Mouse (Mus musculus) limb, embryonic 10.5 days (tissue): ENCODE results near the gene Polm. TPM values are rescaled to one million over a fixed set of nuclear protein-coding genes. Genes with fewer than 3 reads are reported as not detected.
A peak's percentile ranks its signal among the peaks of the same experiment; 100 is the strongest.

Experiments
- DNase-seq: peaks from one replicate; pipeline ENCODE4 v3.0.0-alpha.2; 2017; ENCODE audit warnings: low spot score
- H3K27ac ChIP-seq: fragments of 300-500 bp; sonication (generic); 2 replicates; pipeline ENCODE4 v1.5.1; 2016; ENCODE audit warnings: mild to moderate bottlenecking
- H3K27me3 ChIP-seq: fragments of 300-500 bp; sonication (generic); 2 replicates; pipeline ENCODE4 v1.6.1; 2016; ENCODE audit warnings: low read depth, mild to moderate bottlenecking; ENCODE audit not compliant: poor library complexity, severe bottlenecking
- H3K36me3 ChIP-seq: fragments of 300-500 bp; sonication (generic); 2 replicates; pipeline ENCODE4 v1.6.1; 2016; ENCODE audit warnings: mild to moderate bottlenecking, moderate library complexity
- H3K4me1 ChIP-seq: fragments of 300-500 bp; sonication (generic); 2 replicates; pipeline ENCODE4 v1.6.1; 2016
- H3K4me3 ChIP-seq: fragments of 300-500 bp; sonication (generic); 2 replicates; pipeline ENCODE4 v1.5.1; 2016; ENCODE audit warnings: mild to moderate bottlenecking, moderate library complexity
- H3K9me3 ChIP-seq: fragments of 300-500 bp; sonication (generic); replicated peaks from 2 replicates; pipeline ENCODE4 v1.6.1; 2016; ENCODE audit warnings: mild to moderate bottlenecking
- WGBS: fragments of 180-500 bp; shearing (Covaris S2); methylation state at CpG from one replicate; pipeline ENCODE4 v1.1.7; 2016; 5-methylcytosine and 5-hydroxymethylcytosine counted together
- polyA plus RNA-seq: library from polyadenylated mRNA; unstranded; fragments of >200 nt; fragmentation: Nextera tagmentation; extraction: Ambion mirVana; gene quantifications from 2 replicates; pipeline ENCODE4 v1.2.1, GENCODE M21; 2016

The Polm gene
- polyA plus RNA-seq, 1 experiment from 2014 or later, result 10.3 TPM

DNA sequence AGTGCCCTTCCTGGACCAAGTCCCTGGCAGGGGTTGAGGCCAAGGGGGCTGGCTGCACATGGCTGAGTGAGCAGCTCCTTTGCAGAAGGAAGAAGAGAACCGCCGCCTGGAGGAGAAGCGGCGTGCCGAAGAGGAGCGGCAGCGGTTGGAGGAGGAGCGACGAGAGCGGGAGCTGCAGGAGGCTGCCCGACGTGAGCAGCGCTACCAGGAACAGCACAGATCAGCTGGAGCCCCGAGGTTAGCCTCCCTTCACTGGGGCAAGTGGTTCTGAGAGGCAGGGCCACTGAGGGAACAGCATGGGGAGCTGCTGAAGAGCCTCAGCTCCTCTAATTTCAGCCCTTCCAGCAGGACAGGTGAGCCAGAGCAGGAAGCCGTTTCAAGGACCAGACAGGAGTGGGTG lies 40.9 kb downstream of the Polm start:
- WGBS, result 92% methylated on average over 15 of the region's 15 CpGs
- no peak overlapping the region for H3K4me3 ChIP-seq
- no peak for DNase-seq
- no peaks in the 10 kb centered on the region for H3K9me3 ChIP-seq
- H3K27ac ChIP-seq, result no peak overlapping the region
- H3K27me3 ChIP-seq, result no peaks in the 10 kb centered on the region
- peaks cover 98% of the 10 kb centered on the region for H3K36me3 ChIP-seq
- peaks cover 2% of the 10 kb centered on the region; the same call in 1 of the 2 replicates for H3K4me1 ChIP-seq

DNA sequence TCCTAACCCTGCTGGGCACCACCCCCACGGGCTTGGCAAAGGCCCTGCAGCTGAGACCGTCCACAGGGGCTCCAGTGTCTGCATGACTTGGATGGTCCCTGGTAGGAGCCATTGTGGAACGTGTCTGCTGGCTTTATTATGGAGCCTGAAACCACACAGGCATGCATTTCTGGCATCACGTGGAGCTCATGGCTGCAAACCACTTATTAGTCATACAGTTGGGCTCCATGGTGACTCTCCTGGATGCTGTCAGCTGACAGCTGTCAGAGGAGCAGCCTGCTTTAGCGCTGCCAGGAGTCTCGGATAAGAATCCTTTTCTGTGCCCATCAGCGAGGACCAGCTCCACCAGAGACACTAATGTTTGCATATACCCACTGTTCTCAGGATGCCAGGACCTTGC lies 42.1 kb downstream of the Polm start:
- H3K4me1 ChIP-seq, result no peaks in the 10 kb centered on the region
- no peak overlapping the region for H3K27ac ChIP-seq
- no peaks in the 10 kb centered on the region for H3K27me3 ChIP-seq
- WGBS, result 93% methylated on average over 7 of the region's 7 CpGs
- peaks cover 95% of the 10 kb centered on the region for H3K36me3 ChIP-seq
- no peak for DNase-seq
- no peak overlapping the region for H3K4me3 ChIP-seq
- no peaks in the 10 kb centered on the region for H3K9me3 ChIP-seq

DNA sequence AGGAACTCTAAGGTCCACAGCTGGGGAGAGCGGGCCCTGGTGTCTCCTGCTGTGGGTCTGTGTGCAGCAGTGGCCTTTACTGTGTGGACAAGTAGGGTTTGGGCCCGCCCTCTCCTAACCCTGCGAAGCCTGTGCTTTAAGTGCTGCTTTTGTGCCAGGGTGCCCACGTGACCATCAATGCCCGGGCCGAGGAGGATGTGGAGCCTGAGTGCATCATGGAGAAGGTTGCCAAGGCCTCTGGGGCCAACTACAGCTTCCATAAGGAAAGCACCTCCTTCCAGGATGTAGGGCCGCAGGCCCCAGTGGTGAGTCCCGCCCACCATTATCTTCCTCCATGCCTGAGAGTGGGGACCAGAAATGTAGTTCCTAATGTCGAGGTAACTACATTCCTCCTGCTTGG lies 42.5 kb downstream of the Polm start:
- Histone ChIP-seq H3K4me3 (no peak overlapping the region), H3K36me3 (peaks cover 94% of the 10 kb centered on the region), H3K27ac (no peak overlapping the region), H3K4me1 (no peaks in the 10 kb centered on the region), H3K9me3 (no peaks in the 10 kb centered on the region), H3K27me3 (no peaks in the 10 kb centered on the region)
- no peak for DNase-seq
- WGBS, result 92% methylated on average over 9 of the region's 9 CpGs

DNA sequence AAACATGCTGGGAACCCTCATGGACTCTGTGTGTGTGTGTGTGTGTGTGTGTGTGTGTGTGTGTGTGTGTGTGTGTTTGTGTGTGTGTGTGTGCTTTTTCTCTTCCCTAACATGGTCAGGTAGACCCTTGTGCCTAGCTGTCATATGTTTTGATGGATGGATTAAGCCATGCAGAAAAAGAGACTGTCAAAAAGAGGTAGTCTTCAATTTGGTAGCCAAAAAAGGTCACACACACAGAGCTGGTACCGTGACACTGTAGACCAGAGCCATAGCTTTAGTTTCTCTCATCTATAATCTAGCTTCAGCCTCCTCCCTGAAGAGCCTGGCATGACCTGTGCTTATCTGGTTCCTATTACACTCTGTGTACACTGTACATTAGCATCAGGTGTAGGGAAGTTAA lies 47.4 kb downstream of the Polm start:
- Histone ChIP-seq H3K4me1 (peaks cover 20% of the 10 kb centered on the region), H3K36me3 (peaks cover 49% of the 10 kb centered on the region), H3K27ac (no peak overlapping the region), H3K27me3 (no peaks in the 10 kb centered on the region), H3K9me3 (no peaks in the 10 kb centered on the region), H3K4me3 (no peak overlapping the region)
- no peak for DNase-seq
- 88% methylated on average over 1 of the region's 1 CpGs for WGBS

DNA sequence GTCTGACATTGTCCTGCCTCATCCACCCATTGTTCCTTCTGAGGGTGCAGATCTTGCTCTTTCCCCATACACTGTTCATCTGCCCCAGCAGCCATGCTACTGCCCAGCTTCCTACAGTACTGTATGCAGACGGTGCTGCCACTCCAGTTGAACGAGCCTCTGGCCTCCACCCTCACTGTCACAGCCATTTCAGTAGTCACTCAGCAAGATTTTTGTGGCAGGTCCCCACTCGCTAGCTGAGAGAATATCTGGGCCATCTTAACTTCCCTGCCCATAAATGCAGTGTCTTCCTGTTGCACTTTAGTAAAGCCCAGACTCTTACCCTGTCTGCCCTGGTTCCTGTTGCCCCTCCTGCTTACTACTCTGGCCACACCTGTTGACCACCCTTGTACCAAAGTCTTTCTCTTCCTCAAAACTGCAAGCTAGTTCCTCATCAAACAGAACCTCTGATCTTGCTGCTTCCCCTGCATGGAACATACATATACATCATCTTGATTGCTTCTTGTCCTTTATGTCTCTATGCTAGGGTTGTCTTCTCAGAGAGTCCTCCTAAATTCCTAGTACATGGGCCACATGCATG lies 48.0 kb downstream of the Polm start:
- no peaks in the 10 kb centered on the region for H3K27me3 ChIP-seq
- H3K4me3 ChIP-seq, result peak overlapping the region; percentile 72; the same call in 1 of the 2 replicates
- peaks cover 20% of the 10 kb centered on the region for H3K4me1 ChIP-seq
- H3K36me3 ChIP-seq, result peaks cover 43% of the 10 kb centered on the region
- WGBS, result 85% methylated on average over 3 of the region's 3 CpGs
- H3K9me3 ChIP-seq, result no peaks in the 10 kb centered on the region
- no peak for DNase-seq
- peak overlapping the region; percentile 87; the same call in 1 of the 2 replicates for H3K27ac ChIP-seq

DNA sequence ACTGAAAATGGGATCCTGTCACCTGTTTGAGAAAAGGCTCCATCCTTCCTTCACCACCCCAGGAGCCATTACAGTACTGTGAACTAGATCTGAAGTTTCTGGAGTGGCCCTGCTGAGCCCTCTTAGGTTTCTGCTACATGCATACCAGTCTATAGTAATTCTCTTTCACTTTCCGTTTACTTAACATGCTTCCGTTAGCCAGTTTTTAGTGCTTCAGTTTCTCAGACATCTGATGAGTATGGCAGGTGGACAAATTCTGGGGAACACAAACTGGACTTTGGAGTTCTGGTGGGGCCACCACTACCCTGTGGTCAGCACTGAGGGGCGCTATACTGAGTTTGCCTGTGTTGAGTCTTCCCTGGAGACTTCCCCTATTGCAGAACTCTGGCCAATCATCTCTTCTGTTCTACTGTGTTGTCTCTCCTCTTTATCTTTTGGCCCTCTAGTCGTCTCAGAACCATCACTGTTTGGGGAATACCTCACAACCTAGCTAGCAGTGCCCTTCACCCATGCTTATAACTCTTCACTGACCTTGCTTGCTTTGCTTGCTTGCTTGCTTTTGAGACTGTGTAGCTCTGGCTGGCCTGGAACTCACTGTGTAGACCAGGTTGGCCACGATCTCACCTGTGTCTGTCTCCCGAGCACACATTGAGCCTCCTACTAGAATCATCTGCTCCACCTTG lies 48.6 kb downstream of the Polm start:
- DNase-seq, result no peak
- peak overlapping the region; percentile 72 for H3K4me3 ChIP-seq
- no peaks in the 10 kb centered on the region for H3K9me3 ChIP-seq
- peaks cover 20% of the 10 kb centered on the region for H3K4me1 ChIP-seq
- H3K36me3 ChIP-seq, result peaks cover 37% of the 10 kb centered on the region
- H3K27ac ChIP-seq, result peak overlapping the region; percentile 87
- no peaks in the 10 kb centered on the region for H3K27me3 ChIP-seq
- 83% methylated on average over 6 of the region's 6 CpGs for WGBS

DNA sequence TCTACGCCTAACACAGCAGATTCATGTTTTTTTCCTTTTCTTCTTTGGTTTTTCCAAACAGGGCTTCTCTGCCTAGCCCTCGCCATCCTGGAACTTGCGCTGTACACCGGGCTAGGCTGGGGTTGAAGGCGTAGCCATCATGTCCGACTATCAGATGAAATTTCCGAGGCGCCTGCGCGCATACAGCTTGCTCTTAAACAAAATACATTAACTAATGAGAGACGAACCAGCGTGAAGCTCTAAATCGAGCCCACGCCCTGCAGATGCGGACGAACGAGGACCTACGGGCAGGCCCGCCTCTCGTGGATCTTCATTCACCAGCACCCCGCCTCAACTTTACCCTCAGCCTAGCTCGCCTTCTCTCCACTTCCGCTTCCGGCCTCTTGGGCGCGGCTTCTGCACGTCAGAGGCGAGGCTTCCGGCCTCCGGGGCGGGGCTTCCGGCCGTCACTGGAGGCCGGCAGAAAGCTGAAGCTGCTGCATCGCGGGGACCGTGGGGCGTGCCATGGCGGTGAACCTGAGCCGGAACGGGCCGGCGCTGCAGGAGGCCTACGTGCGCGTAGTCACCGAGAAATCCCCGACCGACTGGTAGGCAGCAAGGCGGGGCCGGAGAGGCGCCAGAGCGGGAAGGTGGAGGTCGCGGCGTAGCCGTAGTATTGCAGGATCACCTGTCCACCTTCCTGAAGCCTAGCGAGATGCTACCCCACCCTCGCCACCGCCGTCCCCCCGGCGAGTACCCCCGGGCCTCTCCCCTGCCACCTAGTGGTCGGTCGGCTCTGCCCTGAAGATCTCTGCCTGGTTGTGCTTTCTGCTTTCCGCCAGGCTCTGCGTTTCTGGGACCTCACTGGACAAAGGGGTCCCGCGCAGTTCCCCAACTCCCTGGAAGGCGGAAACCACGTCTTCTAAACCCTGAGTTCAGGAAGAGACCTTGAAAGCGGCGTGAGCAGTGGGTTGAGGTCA lies 49.5 kb downstream of the Polm start, which contains the start of gene Dbnl:
TSS of gene Dbnl (plus strand) at position 433 of the 959 bp plus-strand sequence.
- Histone ChIP-seq H3K27ac (peak within 1 kb of the TSS; percentile 87), H3K9me3 (no peaks in the 10 kb centered on the region), H3K4me3 (peak within 1 kb of the TSS; percentile 72), H3K36me3 (peaks cover 28% of the 10 kb centered on the region), H3K4me1 (peaks cover 20% of the 10 kb centered on the region), H3K27me3 (no peaks in the 10 kb centered on the region)
- peak; percentile 99 for DNase-seq
- 1% methylated on average over 74 of the region's 74 CpGs for WGBS

DNA sequence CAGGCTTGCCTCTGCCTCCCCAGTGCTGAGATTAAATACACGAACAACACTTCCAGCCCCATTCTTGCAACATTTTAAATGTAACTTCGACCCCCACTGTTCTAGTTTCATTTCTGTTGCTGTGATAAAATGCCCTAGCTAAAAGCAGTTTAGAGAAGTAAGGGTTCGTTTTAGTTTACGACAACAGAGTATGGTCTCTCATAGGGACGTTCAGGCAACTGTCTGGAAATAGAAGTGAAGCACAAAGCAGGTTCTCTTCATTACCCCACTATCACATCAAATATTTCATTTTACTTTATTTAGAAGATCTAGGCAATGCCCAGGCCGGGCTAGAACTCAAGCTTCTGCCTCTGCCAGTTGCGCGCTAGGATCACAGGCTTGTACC lies 50.2 kb downstream of the Polm start:
- no peak for DNase-seq
- Histone ChIP-seq H3K4me1 (peaks cover 20% of the 10 kb centered on the region), H3K4me3 (peak overlapping the region; percentile 72), H3K27ac (peak overlapping the region; percentile 87), H3K9me3 (no peaks in the 10 kb centered on the region), H3K36me3 (peaks cover 22% of the 10 kb centered on the region), H3K27me3 (no peaks in the 10 kb centered on the region)
- 39% methylated on average over 8 of the region's 8 CpGs for whole genome bisulfite sequencing

DNA sequence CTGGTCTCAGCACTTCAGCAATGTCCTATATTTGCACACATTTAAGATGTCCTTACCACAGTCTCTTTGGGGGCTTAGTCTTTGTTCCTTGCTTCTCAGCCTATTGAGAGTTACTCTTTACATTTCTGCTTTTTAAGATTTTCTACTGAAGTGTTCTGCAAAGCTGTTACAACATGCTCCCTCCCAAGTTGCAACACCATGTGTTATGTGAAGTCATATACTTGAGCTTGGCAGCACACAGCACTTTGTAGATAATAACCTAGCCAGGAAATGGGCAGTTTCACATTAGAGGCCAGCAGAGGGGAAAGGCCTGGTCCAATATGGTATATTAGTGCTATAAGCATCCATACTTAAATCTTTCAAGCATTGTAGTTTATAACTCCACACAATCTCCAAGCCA lies 52.1 kb downstream of the Polm start:
- H3K27ac ChIP-seq, result no peak overlapping the region
- no peaks in the 10 kb centered on the region for H3K9me3 ChIP-seq
- H3K27me3 ChIP-seq, result no peaks in the 10 kb centered on the region
- DNase-seq, result no peak
- peaks cover 20% of the 10 kb centered on the region for H3K4me1 ChIP-seq
- H3K4me3 ChIP-seq, result no peak overlapping the region
- H3K36me3 ChIP-seq, result peaks cover 15% of the 10 kb centered on the region

DNA sequence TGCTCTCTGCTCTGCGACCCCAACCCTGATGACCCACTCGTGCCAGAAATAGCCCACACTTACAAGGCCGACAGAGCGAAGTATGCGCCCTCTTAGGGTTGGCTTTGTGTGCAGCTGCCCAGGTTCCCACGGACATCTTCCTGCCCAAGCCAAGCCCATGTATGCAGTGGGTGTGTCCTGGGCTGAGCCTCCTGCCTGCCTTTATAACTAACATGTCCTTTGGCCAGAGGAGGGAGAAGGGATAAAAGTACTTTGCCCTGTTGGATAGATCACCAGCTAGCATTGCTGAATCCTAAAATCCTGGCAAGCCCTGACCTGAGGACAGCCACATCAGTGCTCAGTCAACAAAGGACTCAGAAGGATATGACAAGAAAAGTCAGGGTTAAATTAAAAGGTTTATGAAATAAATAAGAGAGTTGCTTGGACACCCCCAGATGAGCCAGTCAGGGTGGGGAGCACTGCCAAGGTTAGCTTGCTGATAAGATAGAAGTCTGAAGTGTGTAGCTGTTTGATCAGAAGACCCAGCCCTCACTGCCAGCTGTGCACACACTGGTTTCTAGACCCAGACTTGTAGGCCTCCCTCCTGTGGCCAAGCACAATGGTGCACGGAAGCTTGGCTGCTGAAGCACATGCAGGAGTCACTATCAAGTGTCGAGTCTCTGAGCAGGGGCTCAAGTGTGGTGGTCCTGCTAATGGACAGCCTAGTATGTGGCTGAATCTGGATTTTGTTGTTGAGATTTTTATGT lies 55.4 kb downstream of the Polm start:
- WGBS, result 79% methylated on average over 8 of the region's 8 CpGs
- Histone ChIP-seq H3K36me3 (0 out of 2 replicates have a peak, but pooled peaks cover 10% of the 10 kb centered on the region), H3K27ac (no peak overlapping the region), H3K4me3 (no peak overlapping the region), H3K9me3 (no peaks in the 10 kb centered on the region), H3K27me3 (no peaks in the 10 kb centered on the region), H3K4me1 (peaks cover 2% of the 10 kb centered on the region)
- DNase-seq, result no peak

DNA sequence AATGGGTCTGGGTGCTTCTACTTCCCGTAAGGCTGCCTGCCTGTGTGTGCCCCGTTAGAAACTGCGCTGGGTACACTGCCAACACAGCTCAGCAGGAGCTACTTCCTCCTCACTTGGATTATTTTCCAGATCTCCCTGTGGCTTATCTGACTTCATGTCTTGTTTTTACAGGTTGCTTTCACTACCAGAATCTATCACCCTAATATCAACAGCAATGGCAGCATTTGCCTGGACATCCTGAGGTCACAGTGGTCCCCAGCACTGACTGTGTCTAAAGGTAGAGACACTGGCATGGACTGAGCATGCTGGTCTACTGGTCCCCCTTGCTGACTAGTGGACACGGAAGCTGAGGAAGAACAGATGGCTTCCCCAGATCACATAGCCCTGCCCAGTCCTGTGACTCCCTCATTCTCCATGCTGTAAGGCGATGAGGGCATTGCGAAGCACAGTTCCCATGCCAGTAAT lies 57.7 kb downstream of the Polm start:
- H3K27ac ChIP-seq, result no peak overlapping the region
- H3K36me3 ChIP-seq, result 0 out of 2 replicates have a peak, but pooled peaks cover 10% of the 10 kb centered on the region
- H3K4me1 ChIP-seq, result no peaks in the 10 kb centered on the region
- WGBS, result 95% methylated on average over 6 of the region's 6 CpGs
- no peaks in the 10 kb centered on the region for H3K9me3 ChIP-seq
- no peaks in the 10 kb centered on the region for H3K27me3 ChIP-seq
- no peak for DNase-seq
- H3K4me3 ChIP-seq, result no peak overlapping the region

DNA sequence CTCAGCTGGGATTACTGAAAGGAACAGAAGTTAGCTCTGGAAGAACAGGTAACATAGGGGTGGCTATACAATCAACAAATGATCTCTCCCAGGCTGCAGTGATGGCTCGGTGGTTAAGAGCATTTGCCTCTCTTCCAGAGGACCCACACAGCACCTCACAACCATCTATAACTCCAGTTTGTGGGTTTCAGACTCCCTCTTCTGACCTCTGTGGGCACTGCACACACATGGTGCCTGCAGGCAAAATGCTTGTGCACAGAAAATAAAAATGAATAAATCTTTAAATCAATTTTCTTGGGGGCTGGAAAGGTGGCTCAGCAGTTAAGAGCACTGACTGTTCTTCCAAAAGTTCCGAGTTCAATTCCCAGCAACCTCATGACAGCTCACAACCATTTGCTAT lies 59.3 kb downstream of the Polm start:
- Histone ChIP-seq H3K4me1 (no peaks in the 10 kb centered on the region), H3K9me3 (no peaks in the 10 kb centered on the region), H3K27me3 (no peaks in the 10 kb centered on the region), H3K4me3 (no peak overlapping the region), H3K27ac (no peak overlapping the region), H3K36me3 (0 out of 2 replicates have a peak, but pooled peaks cover 10% of the 10 kb centered on the region)
- no peak for DNase-seq
- WGBS, result 81% methylated on average over 2 of the region's 2 CpGs
